Mouse (Mus musculus): Measurements from ENCODE around the gene Gsk3b.
"Not testable (repeated sequence)": the region's sequence is repeated elsewhere in the genome, so short reads cannot be mapped to it uniquely, and the experiment has no call there.

The Gsk3b gene

DNA sequence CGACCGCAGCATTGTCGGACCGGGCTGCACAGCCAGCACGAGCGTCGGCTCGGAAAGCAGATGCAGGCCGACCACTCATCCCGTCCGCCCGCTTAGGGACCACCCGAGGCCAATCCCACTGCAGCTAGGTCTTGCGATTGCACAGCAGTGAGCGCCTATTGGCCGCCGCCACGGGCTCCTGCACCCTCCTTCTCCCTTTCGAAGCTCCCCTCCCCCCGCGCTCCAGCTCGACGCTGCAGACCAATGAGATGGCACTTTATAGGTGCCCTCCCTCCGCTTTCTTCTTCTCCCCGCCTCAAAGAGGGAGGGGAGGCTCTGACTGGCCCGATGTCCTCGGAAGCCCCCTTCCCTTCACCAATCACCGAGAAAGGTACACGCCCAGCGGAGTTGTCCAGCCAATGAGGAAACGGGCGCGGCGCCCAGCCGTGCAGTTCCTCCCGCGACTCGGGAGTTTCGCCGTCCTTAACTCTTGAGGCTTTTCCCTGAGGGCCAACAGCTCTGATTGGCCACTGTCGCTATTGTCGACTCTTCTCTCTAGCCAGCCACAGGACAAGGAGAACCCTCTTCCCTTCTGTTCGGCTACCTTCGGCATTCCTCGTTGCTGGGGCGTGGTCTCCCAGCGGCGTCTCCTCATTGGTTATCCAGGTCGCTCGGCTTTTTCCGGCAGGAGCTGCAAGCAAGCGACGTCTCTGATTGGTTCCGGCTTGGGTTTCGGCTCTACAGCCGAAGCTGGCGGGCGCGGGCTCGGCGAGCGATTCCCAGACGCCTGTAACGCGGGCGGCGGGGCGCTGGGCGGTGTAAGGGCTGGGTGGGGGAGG lies at the start of gene Gsk3b:
Gsk3b (plus strand) TSS at position 373 of the 818 bp plus-strand sequence.
- peak; percentile 99 for DNase-seq (ENCODE audit: low spot score in 2 of 2)

DNA sequence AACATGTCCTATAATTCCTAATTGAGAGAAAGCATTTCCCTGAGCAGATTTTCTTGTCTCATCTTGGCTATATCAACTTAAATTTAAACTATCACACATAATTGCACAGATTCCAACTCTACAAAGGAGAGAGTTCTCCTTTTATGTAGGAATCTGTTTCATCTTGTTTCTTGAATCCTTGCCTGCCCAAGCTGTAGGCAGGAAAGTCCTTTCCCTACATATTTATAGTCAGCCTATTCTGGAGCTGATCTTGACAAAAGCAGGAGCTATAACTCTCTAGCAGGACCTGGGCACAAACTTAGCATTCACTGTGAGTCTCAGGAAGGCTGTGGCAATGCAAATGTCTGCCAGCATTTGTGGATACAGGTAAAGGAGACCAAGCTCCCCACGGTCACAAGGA lies 46.6 kb upstream of the Gsk3b start:
- DNase-seq (ENCODE audit: low spot score in 2 of 2), result no peak

DNA sequence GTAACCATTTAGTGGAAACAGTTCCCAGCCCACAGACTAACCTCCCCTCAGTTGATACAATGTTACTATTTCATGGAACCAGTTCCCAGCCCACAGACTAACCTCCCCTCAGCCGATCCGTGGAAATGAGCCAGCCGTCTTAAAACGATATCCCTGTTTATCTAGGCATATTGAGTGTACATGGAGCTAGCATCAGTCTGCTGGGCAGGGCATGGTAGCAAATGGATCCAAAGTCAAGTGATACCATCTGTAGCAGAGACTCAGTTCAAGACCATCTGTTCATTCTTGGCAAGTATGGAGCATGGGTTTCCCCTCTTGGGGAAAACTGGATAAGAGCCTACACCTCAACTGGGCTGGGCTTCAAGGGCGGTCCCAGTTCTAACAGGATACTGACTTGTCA lies 44.2 kb upstream of the Gsk3b start:
- no peak for DNase-seq (ENCODE audit: low spot score in 2 of 2)

DNA sequence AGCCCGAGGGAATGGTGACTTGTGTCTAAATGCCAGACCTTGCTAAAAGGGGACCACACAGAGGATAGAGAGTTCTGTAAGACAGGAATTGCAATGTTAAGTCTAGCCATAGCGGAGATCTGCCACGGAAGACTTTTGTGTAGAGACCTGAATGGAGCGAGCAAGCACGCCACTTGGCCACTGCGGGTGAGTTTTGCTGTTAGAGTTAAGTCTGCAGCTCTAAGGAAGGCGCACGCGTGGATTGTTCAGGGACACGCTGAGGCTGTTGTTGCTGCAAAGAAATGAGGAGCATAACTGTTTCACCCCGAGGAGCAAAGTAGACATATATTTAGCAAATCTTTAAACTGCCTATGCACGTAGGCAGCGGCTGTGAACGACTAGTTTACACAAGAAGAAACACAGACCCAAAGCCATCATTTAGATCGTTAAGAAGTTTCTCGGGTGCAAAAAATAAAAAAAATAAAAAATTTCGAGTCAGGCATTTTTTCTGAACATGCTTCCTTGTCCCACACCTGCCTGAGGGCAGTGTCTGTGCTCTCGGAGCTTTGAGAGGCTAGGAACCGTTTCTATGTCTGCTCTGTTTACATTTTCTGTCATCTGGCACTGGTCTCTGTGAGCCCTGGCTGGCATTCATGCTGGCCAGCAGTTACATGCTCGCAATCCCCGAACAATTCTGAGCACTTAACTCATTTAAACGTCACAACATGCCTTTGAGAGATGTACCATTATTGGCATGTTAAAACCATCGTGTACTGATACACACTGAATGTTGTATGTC lies 40.8 kb upstream of the Gsk3b start:
- no peak for DNase-seq (ENCODE audit: low spot score in 2 of 2)

DNA sequence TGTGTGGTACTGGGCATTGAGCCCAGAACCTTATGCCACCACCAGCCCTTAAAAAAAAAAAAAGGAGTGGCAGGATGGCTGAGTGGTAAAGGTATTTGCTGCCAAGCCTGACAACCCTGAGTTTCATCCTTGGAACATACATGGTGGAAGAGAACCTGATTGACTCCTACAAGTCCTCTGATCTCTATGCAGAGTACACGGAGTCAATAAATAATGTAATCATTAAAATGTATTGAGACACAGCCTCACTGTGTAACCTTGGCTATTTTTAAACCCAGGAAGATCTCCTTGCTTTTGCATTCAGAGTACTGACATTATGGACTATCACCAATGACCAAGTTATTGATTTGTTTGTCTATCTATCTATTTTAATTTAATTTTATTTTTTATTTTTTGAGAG lies 30.9 kb upstream of the Gsk3b start:
- DNase-seq (ENCODE audit: low spot score in 2 of 2), result no peak

DNA sequence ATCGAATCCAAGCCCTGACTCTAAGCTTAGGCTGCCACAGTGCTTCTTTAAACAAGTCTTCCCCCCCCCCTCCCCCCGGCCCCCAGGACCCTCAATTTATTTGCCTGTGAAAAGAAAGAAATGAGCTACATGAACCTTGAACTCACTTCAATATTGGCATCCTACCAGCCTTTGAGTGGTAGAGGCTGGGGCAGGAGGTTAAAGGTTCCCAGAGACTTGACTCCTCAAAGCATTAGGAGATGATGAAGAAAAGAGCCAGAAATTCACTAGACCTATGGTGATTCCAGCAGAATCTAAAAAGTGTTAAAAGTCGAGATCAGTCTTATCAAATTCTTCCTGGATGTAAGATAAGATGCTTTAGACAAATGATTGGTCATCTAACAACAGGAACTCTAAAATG lies 30.0 kb upstream of the Gsk3b start:
- no peak for DNase-seq (ENCODE audit: low spot score in 2 of 2)

DNA sequence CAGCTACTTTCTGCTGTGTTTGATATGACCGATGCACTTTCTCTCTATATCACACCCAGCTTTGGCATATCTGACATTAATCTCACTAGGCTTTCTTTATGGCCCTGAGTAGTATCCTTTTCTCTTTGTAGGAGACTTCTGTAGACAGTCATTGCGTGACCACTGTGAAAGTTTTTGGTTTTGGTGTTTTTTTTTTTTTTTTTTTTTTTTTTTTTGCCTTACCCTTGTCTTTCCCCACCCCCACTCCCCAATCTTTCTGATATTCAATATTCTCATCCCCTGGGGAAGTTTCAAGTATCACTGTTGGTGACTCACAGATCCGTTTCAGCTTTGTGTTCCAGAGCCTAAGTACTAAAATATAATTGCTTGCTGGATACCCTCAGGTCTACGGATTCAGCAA lies 29.2 kb upstream of the Gsk3b start:
- DNase-seq (ENCODE audit: low spot score in 2 of 2), result no peak

DNA sequence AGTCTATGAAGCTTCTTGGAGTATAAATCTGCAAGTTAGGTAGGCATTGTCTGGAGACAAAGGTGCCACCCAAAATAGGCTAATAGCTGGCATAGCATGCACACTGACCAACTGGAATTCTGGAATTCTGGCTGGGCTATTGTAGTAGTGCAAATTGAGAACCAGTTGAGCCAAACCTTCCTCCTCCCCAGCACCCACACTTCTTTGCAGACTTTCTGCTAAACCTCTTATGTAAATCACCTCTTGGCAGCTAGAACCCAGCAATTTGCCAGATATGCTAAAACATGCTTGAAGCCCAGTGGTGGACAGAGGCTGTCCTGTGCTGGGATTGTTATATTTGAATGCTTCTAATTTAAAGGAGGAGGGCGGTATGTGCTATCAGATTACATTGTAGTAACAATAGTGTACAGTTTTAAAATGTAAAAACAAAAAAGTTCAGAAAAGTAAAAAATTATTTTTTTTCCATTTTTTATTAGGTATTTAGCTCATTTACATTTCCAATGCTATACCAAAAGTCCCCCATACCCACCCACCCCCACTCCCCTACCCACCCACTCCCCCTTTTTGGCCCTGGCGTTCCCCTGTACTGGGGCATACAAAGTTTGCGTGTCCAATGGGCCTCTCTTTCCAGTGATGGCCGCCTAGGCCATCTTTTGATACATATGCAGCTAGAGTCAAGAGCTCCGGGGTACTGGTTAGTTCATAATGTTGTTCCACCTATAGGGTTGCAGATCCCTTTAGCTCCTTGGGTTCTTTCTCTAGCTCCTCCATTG lies 14.8 kb upstream of the Gsk3b start:
- not testable (repeated sequence) for DNase-seq (ENCODE audit: low spot score in 2 of 2)

DNA sequence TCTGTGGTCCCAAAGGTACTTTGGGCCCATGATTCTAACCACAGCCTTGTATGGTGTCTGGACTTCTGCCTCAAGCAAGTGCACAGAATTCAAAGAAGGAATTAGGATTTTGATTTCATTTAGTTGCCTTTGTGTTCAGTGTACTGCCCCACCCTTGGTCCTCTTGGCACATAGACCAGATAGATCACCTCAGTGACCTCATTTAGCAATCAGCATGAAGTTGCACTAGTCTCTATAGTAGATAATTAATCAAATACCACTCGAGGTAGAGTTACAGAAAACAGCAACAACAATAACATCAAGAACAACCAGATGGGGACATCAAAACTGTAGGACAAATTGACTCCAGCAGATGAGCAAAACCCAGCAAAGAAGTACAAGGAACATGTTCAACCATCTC lies 8.6 kb upstream of the Gsk3b start:
- no peak for DNase-seq (ENCODE audit: low spot score in 2 of 2)

DNA sequence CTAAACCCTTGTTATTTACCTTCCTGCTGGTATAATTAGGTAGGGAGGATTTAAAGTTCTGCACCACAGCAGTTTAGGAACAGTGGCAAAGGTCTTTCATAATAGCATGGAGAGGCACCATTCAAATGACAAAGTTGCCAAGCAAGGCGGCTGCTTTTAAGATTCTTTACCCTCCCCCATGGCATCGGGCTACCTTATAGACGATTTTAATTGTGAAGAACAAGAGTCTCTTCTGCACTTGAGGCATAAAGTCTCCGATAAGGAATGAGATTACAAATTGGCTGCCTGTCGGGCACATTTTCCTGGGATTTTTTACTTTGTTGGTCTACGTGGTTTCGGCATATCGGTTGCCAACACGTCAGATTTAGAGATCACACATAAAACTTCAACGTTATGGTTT lies 1.6 kb upstream of the Gsk3b start:
- DNase-seq (ENCODE audit: low spot score in 2 of 2), result no peak

DNA sequence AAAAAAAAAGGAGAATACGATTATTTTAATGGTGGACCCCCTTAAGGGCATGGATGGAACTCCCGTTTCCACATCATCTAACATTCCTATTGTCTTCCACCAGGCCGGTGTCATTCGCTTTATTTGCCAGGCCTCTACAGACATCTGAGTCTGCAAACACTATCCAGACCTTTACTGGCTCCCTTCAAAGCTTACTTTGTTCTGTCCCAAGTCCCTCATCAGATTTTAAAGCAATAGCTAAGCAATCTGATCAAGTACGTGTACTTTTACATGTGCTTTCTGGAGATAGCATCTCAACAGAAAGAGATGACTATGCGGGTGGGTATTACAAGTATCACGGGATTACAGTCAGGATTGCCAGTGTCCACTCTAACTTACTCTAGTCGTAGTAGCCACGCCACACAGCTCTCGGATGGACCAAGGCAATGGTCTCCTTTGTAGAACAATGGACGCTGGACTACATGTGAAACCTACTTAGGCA lies 1.1 kb upstream of the Gsk3b start:
- peak in 1 of 2 experiments; percentile 4 for DNase-seq (ENCODE audit: low spot score in 2 of 2)

DNA sequence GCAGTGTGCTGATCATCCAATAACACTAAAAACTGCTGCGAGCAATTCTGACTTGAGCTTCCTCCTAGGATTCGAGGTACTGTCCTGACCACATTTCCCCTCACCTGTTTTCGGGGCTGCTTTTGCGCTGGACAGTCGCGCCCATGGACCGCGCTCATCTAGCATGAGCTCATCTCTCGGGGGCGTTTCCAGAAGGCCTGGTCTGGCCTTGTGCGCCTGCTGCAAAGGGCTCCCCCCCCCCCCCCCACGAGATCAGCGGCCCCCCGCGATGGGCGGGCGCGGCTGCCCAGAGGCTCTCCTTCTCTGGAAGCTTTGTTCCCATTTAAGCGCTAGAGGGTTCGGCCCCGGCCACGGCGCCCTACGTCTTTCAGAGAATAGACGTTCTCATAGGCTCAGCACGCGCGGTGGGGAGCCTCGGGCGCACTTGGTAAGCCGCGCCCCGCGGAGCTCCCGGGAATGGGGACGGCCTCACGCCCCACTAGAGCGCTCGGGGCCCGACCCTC lies 624 bp upstream of the Gsk3b start:
- no peak for DNase-seq (ENCODE audit: low spot score in 2 of 2)

DNA sequence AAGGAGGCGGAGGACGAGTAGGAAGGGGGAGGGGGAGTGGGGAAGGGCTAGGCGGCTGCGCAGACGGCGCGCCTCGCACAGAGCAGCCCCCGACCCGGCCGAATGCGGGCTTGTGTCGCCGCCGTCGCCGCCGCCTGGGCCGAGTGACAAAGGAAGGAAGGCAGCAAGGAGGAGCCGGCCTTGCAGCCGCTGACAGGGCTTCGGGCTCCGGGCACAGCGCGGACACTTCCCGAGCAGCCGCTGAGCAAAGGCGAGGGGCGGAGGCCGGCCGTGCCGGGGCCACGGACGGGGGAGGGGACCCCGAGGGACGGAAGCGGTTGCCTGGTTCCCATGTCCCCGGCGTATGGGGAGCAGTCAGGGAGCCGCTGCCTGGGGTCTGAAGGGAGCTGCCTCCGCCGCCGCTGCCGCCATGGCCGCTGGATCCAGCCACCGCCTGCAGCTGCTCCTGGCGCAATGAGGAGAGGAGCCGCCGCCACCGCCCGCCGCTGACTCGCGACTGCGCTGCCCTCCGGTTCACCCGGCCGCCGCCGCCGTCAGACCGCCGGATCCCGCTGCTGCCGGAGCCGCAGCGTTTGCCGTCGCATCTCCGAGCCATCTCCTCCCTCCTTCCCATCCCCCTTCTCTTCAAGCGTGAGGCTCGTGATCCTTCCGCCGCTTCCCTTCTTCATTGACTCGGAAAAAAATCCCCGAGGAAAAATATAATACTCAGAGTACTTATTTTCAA lies 808 bp downstream of the Gsk3b start:
- DNase-seq (ENCODE audit: low spot score in 2 of 2), result no peak

DNA sequence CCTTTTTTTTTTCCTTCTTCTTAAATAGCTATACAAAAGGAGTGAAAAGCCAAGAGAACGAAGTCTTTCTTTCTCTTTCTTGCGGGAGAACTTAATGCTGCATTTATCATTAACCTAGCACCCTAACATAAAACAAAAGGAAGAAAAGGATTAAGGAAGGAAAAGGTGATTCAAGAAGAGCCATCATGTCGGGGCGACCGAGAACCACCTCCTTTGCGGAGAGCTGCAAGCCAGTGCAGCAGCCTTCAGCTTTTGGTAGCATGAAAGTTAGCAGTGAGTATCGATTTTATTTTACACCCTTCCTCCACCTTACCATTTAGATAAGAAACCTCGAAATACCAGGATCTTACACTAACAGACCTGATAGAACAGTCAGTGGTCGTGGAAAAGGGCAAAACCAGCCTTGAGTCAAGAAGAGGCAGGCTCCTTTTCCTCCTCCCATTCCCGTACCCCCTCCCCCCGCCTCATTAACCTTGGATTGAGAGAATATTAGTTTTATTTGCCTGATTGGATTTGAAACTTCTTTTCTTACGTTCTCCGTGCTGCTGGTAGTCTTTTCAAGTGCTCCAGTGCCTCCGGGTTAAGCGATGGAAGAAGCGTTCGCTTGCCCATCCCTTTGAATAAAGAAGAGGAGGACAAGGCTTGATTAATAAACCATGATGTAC lies 1.7 kb downstream of the Gsk3b start:
- DNase-seq (ENCODE audit: low spot score in 2 of 2), result peak in 1 of 2 experiments; percentile 8

DNA sequence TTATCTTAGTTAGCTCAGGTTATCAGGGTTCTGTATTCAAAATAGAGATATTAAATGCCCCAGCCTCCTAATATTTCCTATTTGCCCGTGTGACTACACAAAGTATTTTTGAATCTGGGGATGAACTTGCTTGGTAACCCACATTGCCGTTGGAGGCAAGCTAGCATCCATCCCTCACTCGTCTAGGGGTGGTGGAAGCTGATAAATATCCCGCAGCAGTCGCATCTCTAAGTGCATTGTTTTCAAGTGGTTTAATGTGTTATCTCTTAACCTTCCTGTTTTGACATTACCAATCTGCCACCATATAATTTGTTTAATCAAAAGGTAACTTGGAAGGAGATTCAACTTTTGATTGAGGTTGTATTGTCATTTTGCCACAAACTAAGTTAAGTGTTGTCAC lies 2.2 kb downstream of the Gsk3b start:
- no peak for DNase-seq (ENCODE audit: low spot score in 2 of 2)

DNA sequence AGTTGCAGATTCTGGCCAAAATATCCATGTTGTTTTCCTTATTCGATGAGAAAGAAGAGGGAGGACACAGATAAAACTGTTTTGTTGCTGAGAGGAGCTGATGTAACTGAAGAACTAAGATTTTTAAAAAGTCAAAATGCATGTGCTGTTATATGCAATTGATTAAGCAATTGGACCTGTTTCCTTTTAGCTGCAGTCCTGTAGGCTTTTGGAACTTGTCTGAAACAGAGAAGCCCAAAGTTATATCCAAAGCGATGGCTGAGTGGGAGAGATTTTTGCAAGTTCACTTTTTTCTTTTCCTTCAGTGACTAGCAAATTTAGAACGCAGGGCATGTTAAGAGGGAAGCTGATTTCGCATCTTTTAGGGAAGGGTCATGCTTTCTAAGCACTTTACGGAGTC lies 2.9 kb downstream of the Gsk3b start:
- DNase-seq (ENCODE audit: low spot score in 2 of 2), result no peak

DNA sequence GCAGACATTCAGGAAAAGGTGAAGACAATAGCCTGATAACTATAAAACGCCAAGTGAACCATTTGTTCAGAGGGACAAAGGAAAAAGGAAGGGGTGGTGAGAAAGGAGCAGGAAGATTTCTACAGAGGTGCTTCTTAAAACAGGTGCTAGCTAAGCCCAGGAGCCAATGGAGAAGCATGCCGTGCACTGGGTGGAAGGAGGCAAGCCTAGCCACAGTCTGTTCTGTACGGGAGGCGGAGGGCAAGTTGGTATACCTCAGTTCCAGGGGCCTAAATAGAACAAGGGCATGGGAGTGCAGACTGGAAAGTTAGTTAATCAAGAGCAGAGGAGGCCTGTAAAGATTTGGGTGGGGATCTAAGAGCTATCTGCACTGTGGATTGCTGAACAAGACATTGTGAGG lies 3.8 kb downstream of the Gsk3b start:
- no peak for DNase-seq (ENCODE audit: low spot score in 2 of 2)

DNA sequence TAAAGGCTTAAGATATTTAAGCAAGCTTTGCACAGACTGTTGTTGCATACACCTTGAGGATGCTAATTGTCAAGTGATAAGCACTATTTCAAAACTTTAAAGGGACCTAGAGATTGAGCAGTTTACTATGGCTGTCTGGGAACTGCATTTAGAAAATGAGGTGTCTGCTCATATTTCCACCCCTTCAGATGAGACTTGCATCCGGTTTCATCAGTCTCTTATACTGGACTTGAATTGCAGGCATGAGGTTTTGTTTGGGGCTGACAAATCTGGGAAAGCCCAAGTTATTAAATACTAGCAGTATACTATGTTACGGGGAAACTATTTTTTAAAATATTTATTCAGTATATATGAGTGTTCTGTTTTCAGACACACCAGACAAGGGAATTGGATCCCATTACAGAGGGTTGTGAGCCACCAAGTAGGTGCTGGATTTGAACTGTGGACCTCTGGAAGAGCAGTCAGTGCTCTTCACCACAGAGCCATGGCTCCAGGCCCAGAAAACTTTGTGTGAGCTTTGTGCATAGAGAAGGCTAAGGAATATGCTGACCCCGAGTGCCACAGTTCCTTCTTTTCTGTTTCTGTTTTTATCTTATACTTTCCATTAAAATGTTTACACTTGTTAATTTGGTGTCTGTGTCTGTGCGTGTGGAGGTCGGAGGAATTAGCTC lies 6.5 kb downstream of the Gsk3b start:
- no peak for DNase-seq (ENCODE audit: low spot score in 2 of 2)

DNA sequence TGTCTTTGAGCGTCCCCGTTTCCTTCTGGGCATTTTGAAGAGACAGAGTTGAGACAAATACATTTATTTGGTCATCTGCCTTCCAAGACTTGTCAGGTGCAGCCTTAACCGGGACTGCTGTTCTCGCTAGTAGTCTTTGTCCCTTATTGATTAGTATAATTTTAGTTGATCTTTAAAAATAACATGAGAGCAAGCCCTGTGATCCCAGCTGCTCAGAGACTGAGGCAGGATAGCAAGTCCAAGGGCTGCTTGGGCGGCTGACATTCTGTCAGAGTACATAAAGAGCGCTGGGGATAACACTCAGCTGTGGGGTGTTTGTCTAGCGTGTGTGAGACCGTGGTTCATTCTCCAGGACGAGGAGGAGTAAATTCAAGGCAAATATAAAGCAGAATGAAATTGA lies 8.7 kb downstream of the Gsk3b start:
- DNase-seq (ENCODE audit: low spot score in 2 of 2), result no peak

DNA sequence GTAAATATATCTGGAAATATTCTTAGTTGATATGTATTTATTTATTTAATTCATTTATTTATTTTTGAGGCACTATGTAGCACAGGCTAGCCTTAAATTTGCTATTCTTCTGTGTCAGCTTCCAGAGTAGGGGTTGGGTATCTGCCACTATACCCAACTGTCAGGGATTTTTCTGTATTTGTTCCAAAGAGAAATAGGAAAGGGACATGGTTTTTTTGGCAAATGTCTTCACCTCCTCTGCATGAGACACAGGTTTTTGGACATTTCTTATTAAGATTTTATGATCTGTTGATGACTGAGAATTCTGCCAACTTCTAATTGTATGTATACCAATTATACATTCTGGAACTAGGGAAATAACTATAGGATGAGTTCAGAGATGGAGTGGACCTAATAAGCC lies 10.5 kb downstream of the Gsk3b start:
- DNase-seq (ENCODE audit: low spot score in 2 of 2), result no peak
